Mouse (Mus musculus): ENCODE measurements at regions not wholly inside any gene's neighbourhood (a gene's known extent, or its start where the extent isn't known, plus 50 kb on each side); places are given as distances from the start of the nearest gene placed in this dataset.

- no peak for DNase-seq (ENCODE audit: low spot score)
Measured at GRCm38 (mm10) chr13:53902831-53903230, 152.7 kb downstream of the Drd1 start.

- DNase-seq (ENCODE audit: low spot score), result no peak
Measured at GRCm38 (mm10) chr13:53900406-53901025, 155.0 kb downstream of the Drd1 start.

- DNase-seq (ENCODE audit: low spot score), result no peak
Measured at GRCm38 (mm10) chr13:53898351-53898750, 157.2 kb downstream of the Drd1 start.

GRCm38 (mm10) chr13:53897176-53897575 lies 158.3 kb downstream of the Drd1 start:
- DNase-seq (ENCODE audit: low spot score), result no peak

GRCm38 (mm10) chr13:53888411-53888810 lies 167.1 kb downstream of the Drd1 start:
- no peak for DNase-seq (ENCODE audit: low spot score)

- no peak for DNase-seq (ENCODE audit: low spot score)
Measured at GRCm38 (mm10) chr13:53885756-53886155, 169.7 kb downstream of the Drd1 start.

GRCm38 (mm10) chr13:53883206-53883605 lies 172.3 kb downstream of the Drd1 start:
- no peak for DNase-seq (ENCODE audit: low spot score)

GRCm38 (mm10) chr13:53880466-53881250 lies 174.8 kb downstream of the Drd1 start:
- no peak for DNase-seq (ENCODE audit: low spot score)

- DNase-seq (ENCODE audit: low spot score), result no peak
Measured at GRCm38 (mm10) chr13:53875546-53875945, 180.0 kb downstream of the Drd1 start.

- no peak for DNase-seq (ENCODE audit: low spot score)
Measured at GRCm38 (mm10) chr13:53865323-53865722, 190.2 kb downstream of the Drd1 start.

- DNase-seq (ENCODE audit: low spot score), result no peak
Measured at GRCm38 (mm10) chr13:53862336-53862735, 193.2 kb downstream of the Drd1 start.

- no peak for DNase-seq (ENCODE audit: low spot score)
Measured at GRCm38 (mm10) chr13:53854196-53854595, 201.3 kb downstream of the Drd1 start.

- DNase-seq (ENCODE audit: low spot score), result no peak
Measured at GRCm38 (mm10) chr13:53850146-53850545, 205.4 kb downstream of the Drd1 start.

GRCm38 (mm10) chr13:53846221-53846620 lies 209.3 kb downstream of the Drd1 start:
- DNase-seq (ENCODE audit: low spot score), result no peak

GRCm38 (mm10) chr13:53845786-53846185 lies 209.7 kb downstream of the Drd1 start:
- no peak for DNase-seq (ENCODE audit: low spot score)

- no peak for DNase-seq (ENCODE audit: low spot score)
Measured at GRCm38 (mm10) chr13:53825957-53826580, 229.4 kb downstream of the Drd1 start.

- DNase-seq (ENCODE audit: low spot score), result no peak
Measured at GRCm38 (mm10) chr13:53822061-53822460, 233.4 kb downstream of the Drd1 start.

- no peak for DNase-seq (ENCODE audit: low spot score)
Measured at GRCm38 (mm10) chr13:53815629-53816028, 239.9 kb downstream of the Drd1 start.

GRCm38 (mm10) chr13:53814088-53814487 lies 241.4 kb downstream of the Drd1 start:
- DNase-seq (ENCODE audit: low spot score), result no peak

GRCm38 (mm10) chr13:53811862-53812261 lies 243.6 kb downstream of the Drd1 start:
- DNase-seq (ENCODE audit: low spot score), result no peak

- no peak for DNase-seq (ENCODE audit: low spot score)
Measured at GRCm38 (mm10) chr13:53811151-53811550, 244.4 kb downstream of the Drd1 start.

GRCm38 (mm10) chr13:53807791-53808525 lies 247.5 kb downstream of the Drd1 start:
- no peak for DNase-seq (ENCODE audit: low spot score)
